Comparison of ENCODE assay signal across 8 mouse cellular contexts in the genomic region with DNA sequence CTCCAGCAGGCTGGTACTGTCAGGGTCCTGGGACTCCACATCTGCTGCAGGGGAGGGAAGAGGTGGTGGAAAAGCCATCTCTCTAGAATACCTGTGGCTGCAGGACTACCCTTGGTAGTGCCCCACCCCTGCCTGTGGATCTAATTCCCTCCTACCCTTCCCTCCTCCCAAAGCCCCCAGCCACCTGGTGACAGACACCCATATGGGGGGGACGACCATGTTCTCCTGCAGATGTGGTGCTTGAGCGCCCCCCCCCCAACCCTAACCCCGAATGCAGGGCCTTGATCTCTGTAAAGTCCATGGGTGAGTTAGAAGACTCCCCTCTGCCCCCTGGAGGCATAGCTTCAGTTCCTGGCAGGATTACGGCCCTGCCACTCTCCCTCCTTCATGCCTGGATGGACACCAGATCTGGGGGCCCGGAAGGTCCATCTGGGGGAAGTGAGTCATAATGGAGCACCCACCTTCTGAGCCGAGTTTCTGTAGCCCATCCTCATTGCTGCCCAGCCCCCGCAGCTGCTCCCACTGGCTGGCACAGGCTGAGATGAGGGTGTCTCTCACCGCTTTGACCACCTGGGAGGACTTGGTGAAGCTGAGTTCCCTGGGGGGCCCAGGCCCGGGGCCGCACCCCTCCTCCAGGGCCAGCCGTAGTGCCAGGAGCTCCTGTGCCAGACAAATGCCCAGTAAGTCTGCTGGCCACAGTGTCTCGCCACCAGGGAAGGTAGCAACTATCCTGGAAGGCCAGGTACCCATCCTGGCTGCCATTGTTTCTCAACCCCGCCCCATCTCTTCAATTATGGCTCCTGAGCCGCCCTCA. TPM values are rescaled to one million over a fixed set of nuclear protein-coding genes. Genes with fewer than 3 reads are reported as not detected.
DNase-seq lines count a peak whose midpoint lies in the region; ATAC-seq and TF ChIP-seq lines count a peak whose summit lies in the region.

No protein-coding gene starts in this region.

- peak; percentile 19; the same call in 1 of the 2 replicates for TF ChIP-seq CTCF in forebrain, postnatal 0 days (IDR thresholded peaks at IDR 0.05; ENCODE audit: low read depth)
- no peak for TF ChIP-seq CTCF in testis, adult 2 months (IDR thresholded peaks at IDR 0.05; ENCODE audit: control insufficient read depth, insufficient read depth, insufficient replicate concordance, low read depth, low read length)

- no peaks in the 10 kb centered on the region for H3K36me3 ChIP-seq in forebrain, postnatal 0 days (ENCODE audit: insufficient read depth)
- H3K36me3 ChIP-seq in limb, embryonic 12.5 days: no peaks in the 10 kb centered on the region
- no peaks in the 10 kb centered on the region for H3K36me3 ChIP-seq in testis, adult 2 months (ENCODE audit: control insufficient read depth, insufficient read depth, low read length)

- 20% methylated on average over 13 of the region's 14 CpGs for WGBS in forebrain, postnatal 0 days
- WGBS in limb, embryonic 12.5 days: 25% methylated on average over 14 of the region's 14 CpGs

- no peak overlapping the region for H3K4me3 ChIP-seq in forebrain, postnatal 0 days (ENCODE audit: low read depth, low read length)
- peak overlapping the region; percentile 11; the same call in 1 of the 2 replicates for H3K4me3 ChIP-seq in limb, embryonic 12.5 days (replicated peaks)
- H3K4me3 ChIP-seq in testis, adult 2 months (ENCODE audit: control insufficient read depth, low read depth, low read length): peak overlapping the region; percentile 33

- peak; percentile 44 for DNase-seq in lung, postnatal 10 days
- DNase-seq in lung, postnatal 4 days: no peak
- DNase-seq in forebrain, postnatal 0 days: no peak
- DNase-seq in right cerebral cortex, postnatal 4 days: no peak
- no peak for DNase-seq in urinary bladder, postnatal 10 days (ENCODE audit: low spot score)

- no peak overlapping the region for H3K27ac ChIP-seq in forebrain, postnatal 0 days (ENCODE audit: low read depth, low read length)
- H3K27ac ChIP-seq in limb, embryonic 12.5 days: no peak overlapping the region
- H3K27ac ChIP-seq in testis, adult 2 months (ENCODE audit: control insufficient read depth, insufficient read depth, low read depth, low read length): peak overlapping the region; percentile 78

- H3K9me3 ChIP-seq in forebrain, postnatal 0 days (ENCODE audit: low read length): no peaks in the 10 kb centered on the region
- no peaks in the 10 kb centered on the region for H3K9me3 ChIP-seq in limb, embryonic 12.5 days

- no peak overlapping the region; the same call in 1 of the 2 replicates for H3K4me2 ChIP-seq in forebrain, postnatal 0 days (ENCODE audit: low read depth)
- peak overlapping the region; percentile 61 for H3K4me2 ChIP-seq in limb, embryonic 12.5 days

- ATAC-seq in forebrain, postnatal 0 days: no peak
- ATAC-seq in limb, embryonic 12.5 days (ENCODE audit: insufficient number of reproducible peaks, insufficient read depth, low FRiP score, low TSS enrichment, low read depth): no peak
- ATAC-seq in megakaryocyte-erythroid progenitor cell, adult 5-6 weeks (replicated peaks; ENCODE audit: low FRiP score, low TSS enrichment, poor library complexity, severe bottlenecking): no peak

- peaks cover 42% of the 10 kb centered on the region for H3K27me3 ChIP-seq in forebrain, postnatal 0 days (ENCODE audit: insufficient read depth, low read length)
- H3K27me3 ChIP-seq in limb, embryonic 12.5 days: peaks cover 71% of the 10 kb centered on the region
- H3K27me3 ChIP-seq in testis, adult 2 months (ENCODE audit: control insufficient read depth, insufficient read depth, low read length): no peaks in the 10 kb centered on the region

- no peak overlapping the region for H3K9ac ChIP-seq in forebrain, postnatal 0 days
- H3K9ac ChIP-seq in limb, embryonic 12.5 days (replicated peaks): no peak overlapping the region

- no peaks in the 10 kb centered on the region for H3K4me1 ChIP-seq in forebrain, postnatal 0 days (ENCODE audit: insufficient read depth)
- H3K4me1 ChIP-seq in limb, embryonic 12.5 days (replicated peaks): peaks cover 68% of the 10 kb centered on the region
- peaks cover 38% of the 10 kb centered on the region for H3K4me1 ChIP-seq in testis, adult 2 months (ENCODE audit: control insufficient read depth, insufficient read depth, low read length)

- TF ChIP-seq POLR2A in testis, adult 2 months (IDR thresholded peaks at IDR 0.05; ENCODE audit: control insufficient read depth, low read depth, low read length): no peak

RNA-seq across cellular contexts. Expression of gene Trim47, which starts 19.8 kb away (rescaled TPM):
- total RNA-seq in forebrain, postnatal 0 days (2014; rRNA removed): 10.5 and 13.0 TPM in 2 replicates
- polyA plus RNA-seq in forebrain, postnatal 0 days (2015; fragmentation: Nextera tagmentation; extraction: Ambion mirVana): 6.6 and 7.8 TPM in 2 replicates
- polyA plus RNA-seq in limb, embryonic 12.5 days (2016; fragmentation: Nextera tagmentation; extraction: Ambion mirVana): 6.0 and 7.9 TPM in 2 replicates
- polyA plus RNA-seq in testis, adult 2 months (2012; rRNA removed): 6.6 and 8.3 TPM in 2 replicates
- total RNA-seq in megakaryocyte-erythroid progenitor cell, adult 5-6 weeks (2014; fragmentation: Nextera tagmentation): 8.7 and 12.2 TPM in 2 replicates
- total RNA-seq in megakaryocyte-erythroid progenitor cell, adult 5-6 weeks (2017): 2.3 and 6.5 TPM in 2 replicates

RNA-seq across cellular contexts. Expression of gene Wbp2, which starts 20.4 kb away (rescaled TPM):
- total RNA-seq in forebrain, postnatal 0 days (2014; rRNA removed): 94.7 and 130 TPM in 2 replicates
- 281 and 287 TPM in 2 replicates for polyA plus RNA-seq in forebrain, postnatal 0 days (2015; fragmentation: Nextera tagmentation; extraction: Ambion mirVana)
- polyA plus RNA-seq in limb, embryonic 12.5 days (2016; fragmentation: Nextera tagmentation; extraction: Ambion mirVana): 33.2 and 36.6 TPM in 2 replicates
- 253 and 269 TPM in 2 replicates for polyA plus RNA-seq in testis, adult 2 months (2012; rRNA removed)
- total RNA-seq in megakaryocyte-erythroid progenitor cell, adult 5-6 weeks (2014; fragmentation: Nextera tagmentation): 57.6 and 94.8 TPM in 2 replicates
- total RNA-seq in megakaryocyte-erythroid progenitor cell, adult 5-6 weeks (2017): 21.2 and 23.9 TPM in 2 replicates

RNA-seq across cellular contexts. Expression of gene Trim65, which starts 23.8 kb away (rescaled TPM):
- total RNA-seq in forebrain, postnatal 0 days (2014; rRNA removed): 4.2 and 5.0 TPM in 2 replicates
- 1.2 and 1.9 TPM in 2 replicates for polyA plus RNA-seq in forebrain, postnatal 0 days (2015; fragmentation: Nextera tagmentation; extraction: Ambion mirVana)
- 2.1 and 3.0 TPM in 2 replicates for polyA plus RNA-seq in limb, embryonic 12.5 days (2016; fragmentation: Nextera tagmentation; extraction: Ambion mirVana)
- 0.57 and 0.63 TPM in 2 replicates for polyA plus RNA-seq in testis, adult 2 months (2012; rRNA removed)
- total RNA-seq in megakaryocyte-erythroid progenitor cell, adult 5-6 weeks (2014; fragmentation: Nextera tagmentation): 17.4 and 20.5 TPM in 2 replicates
- 8.2 and 8.3 TPM in 2 replicates for total RNA-seq in megakaryocyte-erythroid progenitor cell, adult 5-6 weeks (2017)

RNA-seq across cellular contexts. Expression of gene Unc13d, which starts 29.4 kb away (rescaled TPM):
- 0.46 and 0.86 TPM in 2 replicates for total RNA-seq in forebrain, postnatal 0 days (2014; rRNA removed)
- 0.29 and 0.58 TPM in 2 replicates for polyA plus RNA-seq in forebrain, postnatal 0 days (2015; fragmentation: Nextera tagmentation; extraction: Ambion mirVana)
- 1.4 and 1.7 TPM in 2 replicates for polyA plus RNA-seq in limb, embryonic 12.5 days (2016; fragmentation: Nextera tagmentation; extraction: Ambion mirVana)
- 3.4 and 3.8 TPM in 2 replicates for polyA plus RNA-seq in testis, adult 2 months (2012; rRNA removed)
- total RNA-seq in megakaryocyte-erythroid progenitor cell, adult 5-6 weeks (2014; fragmentation: Nextera tagmentation): 47.1 and 58.7 TPM in 2 replicates
- 24.8 and 36.3 TPM in 2 replicates for total RNA-seq in megakaryocyte-erythroid progenitor cell, adult 5-6 weeks (2017)

RNA-seq across cellular contexts. Expression of gene Mrpl38, which starts 31.5 kb away (rescaled TPM):
- 56.7 and 67.8 TPM in 2 replicates for total RNA-seq in forebrain, postnatal 0 days (2014; rRNA removed)
- 60.7 and 63.6 TPM in 2 replicates for polyA plus RNA-seq in forebrain, postnatal 0 days (2015; fragmentation: Nextera tagmentation; extraction: Ambion mirVana)
- polyA plus RNA-seq in limb, embryonic 12.5 days (2016; fragmentation: Nextera tagmentation; extraction: Ambion mirVana): 86.9 and 90.8 TPM in 2 replicates
- polyA plus RNA-seq in testis, adult 2 months (2012; rRNA removed): 51.3 and 54.5 TPM in 2 replicates
- total RNA-seq in megakaryocyte-erythroid progenitor cell, adult 5-6 weeks (2014; fragmentation: Nextera tagmentation): 79.8 and 89.1 TPM in 2 replicates
- total RNA-seq in megakaryocyte-erythroid progenitor cell, adult 5-6 weeks (2017): 39.6 and 49.6 TPM in 2 replicates
